Mouse (Mus musculus): Measurements from ENCODE around the gene Cd70. TPM values are rescaled to one million over a fixed set of nuclear protein-coding genes. Genes with fewer than 3 reads are reported as not detected.

Gene Cd70
- total and polyA plus RNA-seq, 3 experiments, result not detected

- Histone ChIP-seq H3K27me3 (ENCODE audit: insufficient read depth, low read length) (no peaks in the 10 kb centered on the region), H3K36me3 (replicated peaks) (peaks cover 56% of the 10 kb centered on the region), H3K4me1 (ENCODE audit: insufficient read depth, low read depth, low read length) (peaks cover 85% of the 10 kb centered on the region), H3K4me3 (ENCODE audit: low read depth, low read length) (peak overlapping the region; percentile 87), H3K9me3 (replicated peaks) (no peaks in the 10 kb centered on the region)
- ATAC-seq (ENCODE audit: extremely low read depth, insufficient number of reproducible peaks, low FRiP score, poor library complexity, severe bottlenecking) (no peak), DNase-seq (ENCODE audit: low spot score) (no peak)
- TF ChIP-seq CTCF (IDR thresholded peaks at IDR 0.05; ENCODE audit: low read depth, low read length) (no peak), TAL1 (conservative IDR thresholded peaks at IDR 0.05; ENCODE audit: low read depth, low read length) (no peak), POLR2AphosphoS5 (IDR thresholded peaks at IDR 0.05; ENCODE audit: insufficient replicate concordance, low read depth, low read length) (no peak), GATA2 (IDR thresholded peaks at IDR 0.05; ENCODE audit: borderline replicate concordance, low read depth, low read length) (no peak), GATA1 (IDR thresholded peaks at IDR 0.05; ENCODE audit: borderline replicate concordance, low read length) (no peak)
Observed at GRCm38 (mm10) chr17:57106035-57106368, 43.6 kb downstream of the Cd70 start.

DNA sequence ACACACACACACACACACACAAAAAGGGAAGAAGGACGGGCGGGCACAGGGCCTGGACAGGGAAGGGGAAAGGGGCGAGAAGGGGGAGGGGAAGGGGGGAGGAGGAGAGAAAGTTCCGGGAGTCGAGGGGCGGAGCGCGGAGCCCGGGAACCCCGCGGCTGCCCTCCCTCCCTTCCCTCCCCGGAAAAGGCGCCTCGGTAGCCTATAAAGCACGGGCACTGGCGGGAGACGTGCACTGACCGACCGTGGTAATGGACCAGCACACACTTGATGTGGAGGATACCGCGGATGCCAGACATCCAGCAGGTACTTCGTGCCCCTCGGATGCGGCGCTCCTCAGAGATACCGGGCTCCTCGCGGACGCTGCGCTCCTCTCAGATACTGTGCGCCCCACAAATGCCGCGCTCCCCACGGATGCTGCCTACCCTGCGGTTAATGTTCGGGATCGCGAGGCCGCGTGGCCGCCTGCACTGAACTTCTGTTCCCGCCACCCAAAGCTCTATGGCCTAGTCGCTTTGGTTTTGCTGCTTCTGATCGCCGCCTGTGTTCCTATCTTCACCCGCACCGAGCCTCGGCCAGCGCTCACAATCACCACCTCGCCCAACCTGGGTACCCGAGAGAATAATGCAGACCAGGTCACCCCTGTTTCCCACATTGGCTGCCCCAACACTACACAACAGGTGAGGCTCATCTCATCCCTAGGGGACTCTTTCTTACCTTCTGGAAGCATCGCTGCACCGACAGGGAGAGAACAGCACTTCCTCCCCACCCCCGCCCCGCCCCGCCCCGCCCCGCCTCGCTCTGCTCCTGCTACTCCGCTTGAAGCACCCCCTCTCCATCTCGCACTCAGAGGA is 44.2 kb downstream of the Cd70 start, which contains the start of gene Tnfsf9:
Gene Tnfsf9, plus strand, starts transcription at position 145 of the 854 bp plus-strand sequence.
- ATAC-seq (ENCODE audit: extremely low read depth, insufficient number of reproducible peaks, low FRiP score, poor library complexity, severe bottlenecking), result peak; percentile 47; the same call in 1 of the 2 replicates
- H3K4me1 ChIP-seq (ENCODE audit: insufficient read depth, low read depth, low read length), result peaks cover 84% of the 10 kb centered on the region
- H3K4me3 ChIP-seq (ENCODE audit: low read depth, low read length), result peak within 1 kb of the TSS; percentile 87

DNA sequence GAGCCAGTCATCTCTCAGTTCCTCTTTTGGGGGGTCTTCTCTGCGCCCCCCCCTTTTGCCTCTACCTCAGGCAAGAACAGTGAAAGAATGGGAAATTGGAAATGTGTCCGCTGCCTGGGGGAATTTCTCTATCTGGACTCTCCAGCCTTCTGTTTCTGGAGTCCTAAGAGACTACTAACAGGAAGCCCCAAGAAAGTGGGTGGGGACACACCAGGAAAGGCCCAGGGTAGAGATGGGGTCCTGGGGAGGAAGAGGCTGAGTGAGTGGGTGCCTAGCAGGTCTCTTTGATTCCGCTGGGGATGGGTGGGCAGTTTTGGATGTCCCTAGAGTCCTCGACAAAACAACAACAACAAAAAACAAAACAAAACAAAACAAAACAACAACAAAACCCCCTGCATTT is 45.1 kb downstream of the Cd70 start:
- Histone ChIP-seq H3K4me3 (ENCODE audit: low read depth, low read length) (peak overlapping the region; percentile 87), H3K36me3 (replicated peaks) (peaks cover 70% of the 10 kb centered on the region), H3K9me3 (replicated peaks) (no peaks in the 10 kb centered on the region), H3K4me1 (ENCODE audit: insufficient read depth, low read depth, low read length) (peaks cover 85% of the 10 kb centered on the region), H3K27me3 (ENCODE audit: insufficient read depth, low read length) (no peaks in the 10 kb centered on the region)
- TF ChIP-seq GATA1 (IDR thresholded peaks at IDR 0.05; ENCODE audit: borderline replicate concordance, low read length), result no peak
- no peak for TF ChIP-seq GATA2 (IDR thresholded peaks at IDR 0.05; ENCODE audit: borderline replicate concordance, low read depth, low read length)
- no peak for TF ChIP-seq POLR2AphosphoS5 (IDR thresholded peaks at IDR 0.05; ENCODE audit: insufficient replicate concordance, low read depth, low read length)
- no peak for TF ChIP-seq CTCF (IDR thresholded peaks at IDR 0.05; ENCODE audit: low read depth, low read length)
- TF ChIP-seq TAL1 (conservative IDR thresholded peaks at IDR 0.05; ENCODE audit: low read depth, low read length), result no peak
- DNase-seq (ENCODE audit: low spot score) (peak; percentile 58), ATAC-seq (ENCODE audit: extremely low read depth, insufficient number of reproducible peaks, low FRiP score, poor library complexity, severe bottlenecking) (no peak)

More for the DNA sequence above, 44.2 kb downstream of the Cd70 start, which contains the start of gene Tnfsf9:
- DNase-seq (ENCODE audit: low spot score), result peak; percentile 65
- TF ChIP-seq GATA1 (IDR thresholded peaks at IDR 0.05; ENCODE audit: borderline replicate concordance, low read length) (no peak), POLR2AphosphoS5 (IDR thresholded peaks at IDR 0.05; ENCODE audit: insufficient replicate concordance, low read depth, low read length) (0 out of 2 replicates have a peak, but pooled peaks have one; percentile 68), GATA2 (IDR thresholded peaks at IDR 0.05; ENCODE audit: borderline replicate concordance, low read depth, low read length) (no peak)
- H3K36me3 ChIP-seq (replicated peaks), result peaks cover 61% of the 10 kb centered on the region
- no peaks in the 10 kb centered on the region for H3K9me3 ChIP-seq (replicated peaks)
- no peaks in the 10 kb centered on the region for H3K27me3 ChIP-seq (ENCODE audit: insufficient read depth, low read length)

GRCm38 (mm10) chr17:57102276-57102675 is 47.3 kb downstream of the Cd70 start:
- Histone ChIP-seq H3K9me3 (replicated peaks) (no peaks in the 10 kb centered on the region), H3K27me3 (ENCODE audit: insufficient read depth, low read length) (no peaks in the 10 kb centered on the region), H3K4me3 (ENCODE audit: low read depth, low read length) (no peak overlapping the region), H3K4me1 (ENCODE audit: insufficient read depth, low read depth, low read length) (peaks cover 84% of the 10 kb centered on the region), H3K36me3 (replicated peaks) (peaks cover 72% of the 10 kb centered on the region)
- DNase-seq (ENCODE audit: low spot score) (no peak), ATAC-seq (ENCODE audit: extremely low read depth, insufficient number of reproducible peaks, low FRiP score, poor library complexity, severe bottlenecking) (no peak)
- TF ChIP-seq POLR2AphosphoS5 (IDR thresholded peaks at IDR 0.05; ENCODE audit: insufficient replicate concordance, low read depth, low read length) (no peak), GATA2 (IDR thresholded peaks at IDR 0.05; ENCODE audit: borderline replicate concordance, low read depth, low read length) (no peak), TAL1 (conservative IDR thresholded peaks at IDR 0.05; ENCODE audit: low read depth, low read length) (no peak), GATA1 (IDR thresholded peaks at IDR 0.05; ENCODE audit: borderline replicate concordance, low read length) (no peak), CTCF (IDR thresholded peaks at IDR 0.05; ENCODE audit: low read depth, low read length) (no peak)

GRCm38 (mm10) chr17:57099629-57100325 is 49.8 kb downstream of the Cd70 start:
- H3K4me3 ChIP-seq (ENCODE audit: low read depth, low read length), result peak overlapping the region; percentile 33; the same call in 1 of the 2 replicates
- TF ChIP-seq CTCF (IDR thresholded peaks at IDR 0.05; ENCODE audit: low read depth, low read length) (no peak), TAL1 (conservative IDR thresholded peaks at IDR 0.05; ENCODE audit: low read depth, low read length) (no peak), POLR2AphosphoS5 (IDR thresholded peaks at IDR 0.05; ENCODE audit: insufficient replicate concordance, low read depth, low read length) (no peak), GATA2 (IDR thresholded peaks at IDR 0.05; ENCODE audit: borderline replicate concordance, low read depth, low read length) (no peak), GATA1 (IDR thresholded peaks at IDR 0.05; ENCODE audit: borderline replicate concordance, low read length) (no peak)
- DNase-seq (ENCODE audit: low spot score) (peak; percentile 50), ATAC-seq (ENCODE audit: extremely low read depth, insufficient number of reproducible peaks, low FRiP score, poor library complexity, severe bottlenecking) (peak; percentile 72)
- H3K27me3 ChIP-seq (ENCODE audit: insufficient read depth, low read length), result no peaks in the 10 kb centered on the region
- peaks cover 77% of the 10 kb centered on the region for H3K4me1 ChIP-seq (ENCODE audit: insufficient read depth, low read depth, low read length)
- peaks cover 62% of the 10 kb centered on the region for H3K36me3 ChIP-seq (replicated peaks)
- no peaks in the 10 kb centered on the region for H3K9me3 ChIP-seq (replicated peaks)

GRCm38 (mm10) chr17:57098321-57098720 is 51.3 kb downstream of the Cd70 start:
- H3K4me3 ChIP-seq (ENCODE audit: low read depth, low read length), result no peak overlapping the region
- H3K9me3 ChIP-seq (replicated peaks), result no peaks in the 10 kb centered on the region
- peaks cover 74% of the 10 kb centered on the region for H3K4me1 ChIP-seq (ENCODE audit: insufficient read depth, low read depth, low read length)
- no peak for TF ChIP-seq CTCF (IDR thresholded peaks at IDR 0.05; ENCODE audit: low read depth, low read length)
- no peak for TF ChIP-seq POLR2AphosphoS5 (IDR thresholded peaks at IDR 0.05; ENCODE audit: insufficient replicate concordance, low read depth, low read length)
- no peak for TF ChIP-seq GATA1 (IDR thresholded peaks at IDR 0.05; ENCODE audit: borderline replicate concordance, low read length)
- no peak for TF ChIP-seq TAL1 (conservative IDR thresholded peaks at IDR 0.05; ENCODE audit: low read depth, low read length)
- no peak for TF ChIP-seq GATA2 (IDR thresholded peaks at IDR 0.05; ENCODE audit: borderline replicate concordance, low read depth, low read length)
- no peak for ATAC-seq (ENCODE audit: extremely low read depth, insufficient number of reproducible peaks, low FRiP score, poor library complexity, severe bottlenecking)
- no peaks in the 10 kb centered on the region for H3K27me3 ChIP-seq (ENCODE audit: insufficient read depth, low read length)
- no peak for DNase-seq (ENCODE audit: low spot score)
- peaks cover 55% of the 10 kb centered on the region for H3K36me3 ChIP-seq (replicated peaks)

All from G1E (cell line).